Mouse (Mus musculus) ES-E14 (cell line): ENCODE results near the gene Sox5. TPM values are rescaled to one million over a fixed set of nuclear protein-coding genes. Genes with fewer than 3 reads are reported as not detected.

Source experiments
- DNase-seq: peaks from one replicate; pipeline ENCODE4 v3.0.0-alpha.2; 2013; ENCODE audit warnings: low read depth, low spot score
- H3K27ac ChIP-seq: 2 replicates; pipeline ENCODE4 v1.5.1; 2012; ENCODE audit warnings: low read depth, mild to moderate bottlenecking, low read length, moderate library complexity, mixed read lengths; ENCODE audit not compliant: poor library complexity, insufficient read depth, severe bottlenecking
- H3K36me3 ChIP-seq: 2 replicates; pipeline ENCODE4 v1.6.1; 2012; ENCODE audit warnings: mild to moderate bottlenecking, low read length, moderate library complexity, mixed read lengths; ENCODE audit not compliant: control insufficient read depth, poor library complexity, insufficient read depth, severe bottlenecking
- H3K4me1 ChIP-seq, 2 experiments: fragments of 150-350 bp in 1 of 2; sonication (generic) in 1 of 2; 2 replicates each; pipeline ENCODE4 v1.6.1; 2012; ENCODE audit warnings: low read length in 2 of 2, mild to moderate bottlenecking in 1 of 2, mixed read lengths in 1 of 2; ENCODE audit not compliant: control insufficient read depth in 2 of 2, insufficient read depth in 2 of 2, poor library complexity in 1 of 2
- H3K4me3 ChIP-seq, 2 experiments: fragments of 150-350 bp in 1 of 2; sonication (generic) in 1 of 2; 2 replicates each; pipeline ENCODE4 v1.5.1; 2012; ENCODE audit warnings: low read length in 2 of 2, low read depth in 1 of 2, mild to moderate bottlenecking in 1 of 2, mixed read lengths in 1 of 2; ENCODE audit not compliant: insufficient read depth in 1 of 2, poor library complexity in 1 of 2, severe bottlenecking in 1 of 2
- H3K9ac ChIP-seq: 2 replicates; pipeline ENCODE4 v1.6.1; 2012; ENCODE audit warnings: low read depth, mild to moderate bottlenecking, low read length, mixed read lengths; ENCODE audit not compliant: poor library complexity, insufficient read depth, severe bottlenecking
- H3K9me3 ChIP-seq: fragments of 150-350 bp; sonication (generic); 2 replicates; pipeline ENCODE4 v1.6.1; 2012; ENCODE audit warnings: low read depth, mild to moderate bottlenecking, low read length; ENCODE audit not compliant: control insufficient read depth, insufficient read depth
- CHD2 ChIP-seq: IDR thresholded peaks from 2 replicates; pipeline ENCODE4 v1.6.1; 2014; ENCODE audit warnings: mild to moderate bottlenecking, low read depth, low read length, inconsistent platforms
- HCFC1 ChIP-seq: IDR thresholded peaks from 2 replicates; pipeline ENCODE4 v1.6.1; 2012; ENCODE audit warnings: low read length, inconsistent platforms, borderline replicate concordance; ENCODE audit not compliant: insufficient read depth
- MAFK ChIP-seq: IDR thresholded peaks from 2 replicates; pipeline ENCODE4 v1.6.1; 2014; ENCODE audit warnings: mild to moderate bottlenecking, low read depth, low read length, inconsistent platforms; ENCODE audit not compliant: insufficient read depth
- ZC3H11A ChIP-seq: IDR thresholded peaks from 2 replicates; pipeline ENCODE4 v1.6.1; 2012; ENCODE audit warnings: low read depth, mild to moderate bottlenecking, inconsistent platforms, low read length, borderline replicate concordance
- ZNF384 ChIP-seq: IDR thresholded peaks from 2 replicates; pipeline ENCODE4 v1.6.1; 2012; ENCODE audit warnings: low read depth, low read length, inconsistent platforms
- in situ Hi-C, 2 experiments: fragments of 600-800 bp; cut with MboI; formaldehyde crosslinking; loops; one replicate each; pipeline ENCODE4 v1.15.1; 2025; ENCODE audit warnings: low sequenced_read_pairs in 2 of 2, inconsistent platforms in 1 of 2; ENCODE audit not compliant: unreplicated experiment in 2 of 2
- total RNA-seq: library from RNA; depleted of rRNA; stranded (reverse); fragments of 300-350 nt; gene quantifications from 2 replicates; pipeline ENCODE4 v1.2.3, GENCODE M21; 2012

Gene Sox5
- total RNA-seq, 1 experiment, result 0.36 TPM

- DNase-seq, result no peak
- no peaks in the 10 kb centered on the region for H3K9me3 ChIP-seq
- H3K9ac ChIP-seq, result no peak overlapping the region
- no peaks in the 10 kb centered on the region for H3K4me1 ChIP-seq
- no peaks in the 10 kb centered on the region for H3K36me3 ChIP-seq
- no peak overlapping the region for H3K27ac ChIP-seq
- in situ Hi-C loops, result no loop called here
- no peak overlapping the region for H3K4me3 ChIP-seq
- TF ChIP-seq MAFK (no peak), ZNF384 (no peak), CHD2 (no peak), HCFC1 (no peak), ZC3H11A (no peak)
These were observed 644.9 kb downstream of the Sox5 start for GRCm38 (mm10) chr6:144136894-144137293.

DNA sequence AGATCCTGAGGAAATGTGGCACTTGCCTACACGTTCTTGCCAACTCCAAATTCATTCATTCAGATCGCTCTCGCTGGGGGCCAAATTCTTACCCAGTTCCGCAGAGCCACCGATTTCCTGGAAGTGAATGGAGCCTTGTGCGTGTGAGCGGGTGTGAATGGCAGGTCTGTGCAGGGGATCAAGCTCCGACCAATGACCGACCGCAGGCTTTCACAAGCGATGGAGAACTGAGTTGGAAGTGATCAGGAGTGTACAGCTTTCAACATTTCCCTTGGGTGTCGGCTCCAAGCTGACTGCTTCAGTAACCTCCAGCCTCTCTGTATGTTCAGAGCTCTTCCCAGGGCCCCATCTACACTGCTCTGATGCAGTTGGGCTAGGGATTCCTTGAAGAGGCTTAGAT is 651.9 kb downstream of the Sox5 start:
- Histone ChIP-seq H3K4me3 (no peak overlapping the region), H3K27ac (no peak overlapping the region), H3K36me3 (no peaks in the 10 kb centered on the region), H3K4me1 (no peaks in the 10 kb centered on the region), H3K9ac (no peak overlapping the region), H3K9me3 (no peaks in the 10 kb centered on the region)
- in situ Hi-C loops, result no loop called here
- TF ChIP-seq HCFC1 (no peak), ZNF384 (no peak), ZC3H11A (no peak), MAFK (no peak), CHD2 (no peak)
- DNase-seq, result no peak

GRCm38 (mm10) chr6:144119961-144120360 is 661.8 kb downstream of the Sox5 start:
- Histone ChIP-seq H3K36me3 (no peaks in the 10 kb centered on the region), H3K4me1 (no peaks in the 10 kb centered on the region), H3K4me3 (no peak overlapping the region), H3K9me3 (no peaks in the 10 kb centered on the region), H3K27ac (no peak overlapping the region), H3K9ac (no peak overlapping the region)
- DNase-seq, result no peak
- TF ChIP-seq CHD2 (no peak), ZNF384 (no peak), MAFK (no peak), ZC3H11A (no peak), HCFC1 (no peak)
- in situ Hi-C loops, result no loop called here

DNA sequence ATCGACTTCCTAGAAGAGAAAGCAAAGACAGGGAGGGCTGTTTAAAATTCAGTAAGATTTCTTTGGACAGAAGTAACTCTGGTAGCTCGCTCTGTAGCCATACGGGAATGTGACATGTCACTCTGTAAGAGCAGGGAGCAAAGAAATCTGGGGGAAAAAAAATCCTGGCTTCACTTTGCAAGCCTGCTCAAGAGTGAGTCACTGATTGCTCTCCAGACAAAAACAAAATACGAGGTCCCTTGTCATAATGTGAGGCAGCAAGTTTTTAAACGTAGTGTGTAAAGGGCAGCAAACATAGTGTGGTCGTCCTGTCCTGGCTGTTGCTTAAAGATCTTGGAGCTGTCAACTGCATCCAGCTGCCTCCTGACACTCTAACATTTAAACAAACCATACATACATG is 665.1 kb downstream of the Sox5 start:
- Histone ChIP-seq H3K9me3 (no peaks in the 10 kb centered on the region), H3K36me3 (no peaks in the 10 kb centered on the region), H3K4me1 (no peaks in the 10 kb centered on the region), H3K4me3 (no peak overlapping the region), H3K27ac (no peak overlapping the region), H3K9ac (no peak overlapping the region)
- TF ChIP-seq CHD2 (no peak), HCFC1 (no peak), MAFK (no peak), ZNF384 (no peak), ZC3H11A (no peak)
- DNase-seq, result no peak
- in situ Hi-C loops, result no loop called here

- Histone ChIP-seq H3K4me3 (no peak overlapping the region), H3K36me3 (no peaks in the 10 kb centered on the region), H3K27ac (no peak overlapping the region), H3K4me1 (no peaks in the 10 kb centered on the region), H3K9ac (no peak overlapping the region), H3K9me3 (no peaks in the 10 kb centered on the region)
- TF ChIP-seq CHD2 (no peak), MAFK (no peak), ZC3H11A (no peak), ZNF384 (no peak), HCFC1 (no peak)
- in situ Hi-C loops, result no loop called here
- DNase-seq, result no peak
These were observed 670.2 kb downstream of the Sox5 start for GRCm38 (mm10) chr6:144111561-144111960.
